Mouse (Mus musculus): ENCODE data around the gene Zgrf1. TPM values are rescaled to one million over a fixed set of nuclear protein-coding genes. Genes with fewer than 3 reads are reported as not detected.

The Zgrf1 gene
- polyA plus RNA-seq (2017; shearing (Covaris generic)) = 3.6 TPM

GRCm38 (mm10) chr3:127552973-127553719 lies at the start of gene Zgrf1, which contains the start of gene Larp7:
Zgrf1 (plus strand) TSS chr3:127553489.
Larp7 (minus strand) TSS chr3:127553349.

DNA sequence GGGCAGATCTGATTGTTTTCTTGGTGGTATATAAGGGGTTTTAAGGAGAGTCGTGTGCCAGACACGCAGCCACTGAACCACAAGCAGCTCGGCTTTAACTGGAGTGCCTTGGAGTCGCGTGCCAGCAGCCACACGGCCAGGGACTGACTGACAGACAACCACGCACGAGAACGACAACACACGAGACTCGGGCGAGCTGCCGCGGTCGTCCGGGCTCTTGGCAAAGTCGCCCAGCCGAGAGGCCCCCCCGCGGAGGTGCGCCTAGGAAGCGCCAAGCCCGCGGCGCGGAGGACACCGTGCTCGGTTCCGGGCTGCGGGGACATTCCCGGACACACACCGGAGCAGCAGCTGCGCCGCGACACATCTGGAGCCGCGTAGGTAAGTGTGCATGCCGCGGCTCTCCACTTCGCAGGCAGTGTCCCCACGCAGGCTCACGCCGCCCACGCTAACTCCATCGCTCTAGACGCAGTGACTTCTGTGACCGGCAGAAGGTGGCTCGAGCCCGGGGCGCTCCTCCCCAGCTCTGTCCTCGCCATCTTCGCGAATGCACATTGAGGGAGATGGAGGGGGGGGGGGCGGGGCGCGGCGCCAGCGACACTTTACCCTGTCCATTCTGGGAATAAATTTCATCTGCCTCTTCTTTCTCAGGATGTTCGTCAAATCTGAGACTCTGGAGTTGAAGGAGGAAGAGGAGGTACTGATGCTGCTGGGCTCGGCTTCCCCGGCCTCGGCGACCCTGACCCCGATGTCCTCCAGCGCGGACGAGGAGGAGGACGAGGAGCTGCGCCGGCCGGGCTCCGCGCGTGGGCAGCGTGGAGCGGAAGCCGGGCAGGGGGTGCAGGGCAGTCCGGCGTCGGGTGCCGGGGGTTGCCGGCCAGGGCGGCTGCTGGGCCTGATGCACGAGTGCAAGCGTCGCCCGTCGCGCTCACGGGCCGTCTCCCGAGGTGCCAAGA lies 80.1 kb downstream of the Zgrf1 start, which contains the start of gene Neurog2:
Gene Neurog2, plus strand, starts transcription at position 56 of the 953 bp plus-strand sequence.

Other genes with a start within 250 kb of the Zgrf1 start
- gene Ank2, start 54.1 kb upstream of the Zgrf1 start, polyA plus RNA-seq (2017; shearing (Covaris generic)) = 0.43 TPM
- 52.9 TPM for gene Larp7, start 140 bp upstream of the Zgrf1 start, polyA plus RNA-seq (2017; shearing (Covaris generic))
- gene Neurog2, start 79.6 kb downstream of the Zgrf1 start, polyA plus RNA-seq (2017; shearing (Covaris generic)) = not detected
- gene Alpk1, start 227.0 kb downstream of the Zgrf1 start, polyA plus RNA-seq (2017; shearing (Covaris generic)) = 1.3 TPM
- gene Tifa, start 236.3 kb downstream of the Zgrf1 start, polyA plus RNA-seq (2017; shearing (Covaris generic)) = 0.29 TPM